Mouse (Mus musculus): Measurements from ENCODE around the gene Kcnb1.

DNA sequence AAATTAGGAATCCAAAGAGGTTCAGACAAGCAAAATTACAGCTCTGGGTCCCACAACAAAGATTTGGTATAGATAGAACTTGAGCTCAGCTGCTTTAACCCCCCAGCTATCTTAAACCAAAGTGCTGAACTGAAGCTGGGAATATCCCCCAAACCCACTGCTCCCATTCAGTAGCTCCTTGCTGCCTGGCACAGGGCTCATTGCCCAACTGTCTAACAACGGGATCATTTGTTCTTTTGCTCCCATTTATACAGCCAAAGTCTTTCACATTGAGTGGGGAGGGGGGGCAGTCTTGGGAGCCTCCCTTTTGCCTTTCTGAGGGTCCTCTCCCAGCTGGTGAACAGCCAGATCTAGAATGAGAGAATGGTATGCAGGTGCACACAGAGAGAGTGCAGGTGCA, 99.7 kb downstream of the Kcnb1 start:
- TF ChIP-seq MAFK (IDR thresholded peaks at IDR 0.05; ENCODE audit: insufficient read depth, low read depth, low read length) (no peak), HCFC1 (IDR thresholded peaks at IDR 0.05; ENCODE audit: borderline replicate concordance, insufficient read depth, low read length) (no peak)

Measured in ES-E14 (cell line).